Mouse (Mus musculus): ENCODE measurements around the gene Tm4sf5. TPM values are rescaled to one million over a fixed set of nuclear protein-coding genes. Genes with fewer than 3 reads are reported as not detected.
A peak's percentile ranks its signal among the peaks of the same experiment; 100 is the strongest.
"Not testable (repeated sequence)": the region's sequence is repeated elsewhere in the genome, so short reads cannot be mapped to it uniquely, and the experiment has no call there.

The Tm4sf5 gene
- polyA plus RNA-seq (2015; fragmentation: Nextera tagmentation; extraction: Ambion mirVana): 4.9 and 5.4 TPM in 2 replicates

- Histone ChIP-seq H3K36me3 (no peaks in the 10 kb centered on the region), H3K4me1 (replicated peaks) (peaks cover 4% of the 10 kb centered on the region; the same call in 1 of the 2 replicates), H3K9ac (no peak within 1 kb of the TSS), H3K4me2 (no peak within 1 kb of the TSS), H3K4me3 (no peak within 1 kb of the TSS), H3K27ac (no peak within 1 kb of the TSS), H3K9me3 (replicated peaks) (no peaks in the 10 kb centered on the region), H3K27me3 (peaks cover 18% of the 10 kb centered on the region)
- no peak for ATAC-seq (replicated peaks; ENCODE audit: insufficient number of reproducible peaks, insufficient read depth, low FRiP score, low read depth)
- 45% methylated on average over 9 of the region's 9 CpGs for WGBS
These were observed at the start of gene Tm4sf5 for GRCm38 (mm10) chr11:70504970-70505369. Tm4sf5 (plus strand) TSS chr11:70505244.

DNA sequence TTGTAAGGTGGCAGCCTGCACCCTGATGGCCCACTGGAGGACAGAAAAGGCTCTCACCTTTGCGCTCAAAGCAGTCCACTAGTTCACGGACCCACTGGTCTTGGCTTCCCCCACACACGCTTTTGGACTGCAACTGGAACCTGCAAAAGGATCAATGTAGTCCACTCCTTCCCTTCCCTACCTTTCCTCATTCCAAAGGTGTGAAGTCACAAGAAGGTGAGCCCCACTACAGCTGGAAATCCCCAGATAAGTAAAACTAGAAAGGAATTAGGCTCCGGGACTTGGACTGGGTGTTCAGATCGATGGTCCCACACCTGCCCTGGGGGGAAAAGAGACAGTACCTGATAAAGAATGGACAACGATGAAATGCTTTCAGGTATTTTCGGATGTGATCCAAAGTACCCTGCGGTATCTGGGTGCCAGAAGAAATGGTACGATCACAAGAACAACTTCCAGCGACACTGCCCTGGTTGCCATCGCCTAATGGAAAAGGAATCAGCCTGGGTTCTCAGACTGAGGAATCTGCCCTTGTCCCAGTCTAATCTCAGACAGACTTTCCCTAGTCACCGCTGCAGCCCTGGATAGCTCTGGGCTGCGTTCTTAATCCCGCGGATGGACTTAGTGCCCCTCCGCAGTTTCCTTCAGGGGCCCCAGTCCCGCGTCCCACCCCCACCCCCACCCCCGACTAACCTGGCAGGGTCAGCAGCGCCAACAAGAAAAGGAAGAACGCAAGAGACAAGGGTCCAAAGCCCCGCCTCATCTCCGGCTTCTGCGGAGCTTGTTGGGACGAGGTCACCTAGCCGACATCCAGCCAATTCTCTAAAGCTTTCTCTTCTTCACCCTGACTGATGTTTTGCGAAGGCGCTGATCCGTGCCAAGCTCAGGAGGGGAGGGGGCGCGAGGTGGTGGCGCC is 46.1 kb upstream of the Tm4sf5 start, which contains the start of gene Zmynd15:
TSS of gene Zmynd15 (plus strand) at position 746 of the 913 bp plus-strand sequence.
- H3K36me3 ChIP-seq: 0 out of 2 replicates have a peak, but pooled peaks cover 3% of the 10 kb centered on the region
- H3K9ac ChIP-seq: peak within 1 kb of the TSS; percentile 68
- H3K9me3 ChIP-seq (replicated peaks): no peaks in the 10 kb centered on the region
- H3K27ac ChIP-seq: peak within 1 kb of the TSS; percentile 23; the same call in 1 of the 2 replicates
- peak within 1 kb of the TSS; percentile 74 for H3K4me3 ChIP-seq
- ATAC-seq (replicated peaks; ENCODE audit: insufficient number of reproducible peaks, insufficient read depth, low FRiP score, low read depth): no peak
- WGBS: 16% methylated on average over 32 of the region's 32 CpGs
- H3K27me3 ChIP-seq: peaks cover 25% of the 10 kb centered on the region
- H3K4me2 ChIP-seq: peak within 1 kb of the TSS; percentile 97
- H3K4me1 ChIP-seq (replicated peaks): peaks cover 11% of the 10 kb centered on the region

DNA sequence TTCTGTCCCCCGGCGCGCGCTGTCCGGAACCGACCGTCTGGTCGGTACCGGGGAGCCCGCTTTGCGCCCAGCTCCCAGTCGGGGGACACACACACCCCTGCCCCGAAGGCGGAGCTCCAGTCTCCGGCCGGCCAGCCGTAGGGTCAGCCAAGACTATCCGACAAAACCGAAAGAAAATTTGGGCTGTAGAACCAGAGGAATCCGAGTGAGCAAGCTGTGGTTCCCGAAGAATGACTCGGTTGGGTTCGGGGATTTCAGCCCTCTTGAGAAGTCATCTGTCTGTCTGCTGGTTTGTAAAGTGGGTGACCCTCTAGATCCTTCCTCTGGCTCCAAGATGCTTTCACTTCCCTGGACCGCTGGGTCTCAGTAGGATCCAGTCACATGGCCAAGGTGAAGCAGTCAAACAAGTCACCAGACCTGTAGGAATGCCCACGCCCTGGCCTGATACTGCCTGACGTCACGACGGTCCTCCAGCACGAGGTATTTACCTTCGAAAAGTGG is 45.4 kb upstream of the Tm4sf5 start, which contains the start of gene Cxcl16:
TSS of gene Cxcl16 (minus strand) at position 384 of the 501 bp plus-strand sequence.
- Histone ChIP-seq H3K4me3 (peak within 1 kb of the TSS; percentile 74), H3K4me2 (peak within 1 kb of the TSS; percentile 97), H3K27ac (peak within 1 kb of the TSS; percentile 23; the same call in 1 of the 2 replicates), H3K9me3 (replicated peaks) (no peaks in the 10 kb centered on the region), H3K9ac (peak within 1 kb of the TSS; percentile 68), H3K4me1 (replicated peaks) (peaks cover 11% of the 10 kb centered on the region), H3K27me3 (peaks cover 32% of the 10 kb centered on the region), H3K36me3 (0 out of 2 replicates have a peak, but pooled peaks cover 3% of the 10 kb centered on the region)
- no peak for ATAC-seq (replicated peaks; ENCODE audit: insufficient number of reproducible peaks, insufficient read depth, low FRiP score, low read depth)
- 2% methylated on average over 30 of the region's 30 CpGs for WGBS

DNA sequence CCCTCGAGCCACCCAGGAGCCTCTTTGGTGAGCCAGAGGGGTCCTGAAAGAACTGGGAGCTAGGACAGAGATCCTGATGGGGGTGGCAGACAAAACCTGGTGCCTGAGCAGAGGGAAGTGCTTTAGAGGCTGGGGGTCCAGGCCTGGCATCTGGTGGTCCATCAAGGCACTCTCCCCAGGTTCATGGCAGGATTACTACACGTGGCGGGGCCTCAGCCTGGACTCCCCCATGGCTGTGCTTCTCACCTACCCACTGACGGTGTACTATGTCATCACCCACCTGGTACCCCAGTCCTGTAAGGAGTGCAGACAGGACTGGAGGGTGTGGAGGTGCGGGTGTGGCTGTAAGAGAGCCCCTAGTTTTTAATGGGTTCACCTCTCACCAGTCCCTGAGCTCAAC is 41.1 kb upstream of the Tm4sf5 start:
- no peak for ATAC-seq (replicated peaks; ENCODE audit: insufficient number of reproducible peaks, insufficient read depth, low FRiP score, low read depth)
- no peak overlapping the region for H3K4me3 ChIP-seq
- no peak overlapping the region for H3K9ac ChIP-seq
- WGBS: 81% methylated on average over 5 of the region's 5 CpGs
- no peak overlapping the region for H3K27ac ChIP-seq
- no peaks in the 10 kb centered on the region for H3K9me3 ChIP-seq (replicated peaks)
- no peak overlapping the region for H3K4me2 ChIP-seq
- H3K36me3 ChIP-seq: no peaks in the 10 kb centered on the region
- peaks cover 21% of the 10 kb centered on the region for H3K4me1 ChIP-seq (replicated peaks)
- H3K27me3 ChIP-seq: peaks cover 41% of the 10 kb centered on the region

- Histone ChIP-seq H3K4me3 (peak overlapping the region; percentile 48), H3K27ac (no peak overlapping the region), H3K4me1 (replicated peaks) (peaks cover 15% of the 10 kb centered on the region), H3K4me2 (peak overlapping the region; percentile 81), H3K27me3 (peaks cover 41% of the 10 kb centered on the region), H3K9ac (0 out of 2 replicates have a peak overlapping the region, but pooled peaks have one; percentile 7), H3K9me3 (replicated peaks) (no peaks in the 10 kb centered on the region), H3K36me3 (no peaks in the 10 kb centered on the region)
- no peak for ATAC-seq (replicated peaks; ENCODE audit: insufficient number of reproducible peaks, insufficient read depth, low FRiP score, low read depth)
- 27% methylated on average over 16 of the region's 16 CpGs for WGBS
These were observed 39.8 kb upstream of the Tm4sf5 start for GRCm38 (mm10) chr11:70465211-70465610.

DNA sequence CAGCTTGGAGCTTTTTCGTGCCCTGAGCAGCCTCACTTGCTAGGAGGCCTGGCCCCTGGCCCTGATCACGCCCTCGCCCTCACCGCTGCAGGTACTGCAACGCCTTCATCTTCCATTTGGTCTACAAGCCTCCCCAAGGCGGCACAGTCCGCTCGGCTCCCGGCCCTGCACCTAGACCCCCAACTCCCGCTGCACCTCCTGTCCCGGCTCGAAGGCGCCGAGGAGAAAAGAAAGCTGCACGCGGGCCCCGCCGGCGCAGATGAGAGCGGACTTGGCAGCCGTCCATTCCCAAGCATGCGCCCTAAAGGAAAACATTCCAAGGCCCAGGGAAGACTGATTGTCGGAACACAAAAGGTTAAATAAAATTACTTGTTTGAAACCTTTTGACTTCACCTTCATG is 39.2 kb upstream of the Tm4sf5 start:
- peak overlapping the region; percentile 27; the same call in 1 of the 2 replicates for H3K27ac ChIP-seq
- no peak for ATAC-seq (replicated peaks; ENCODE audit: insufficient number of reproducible peaks, insufficient read depth, low FRiP score, low read depth)
- peaks cover 37% of the 10 kb centered on the region for H3K27me3 ChIP-seq
- 2% methylated on average over 23 of the region's 23 CpGs for WGBS
- H3K36me3 ChIP-seq: no peaks in the 10 kb centered on the region
- no peaks in the 10 kb centered on the region for H3K9me3 ChIP-seq (replicated peaks)
- H3K4me2 ChIP-seq: peak overlapping the region; percentile 81
- peaks cover 15% of the 10 kb centered on the region for H3K4me1 ChIP-seq (replicated peaks)
- H3K4me3 ChIP-seq: peak overlapping the region; percentile 48
- H3K9ac ChIP-seq: peak overlapping the region; percentile 48

GRCm38 (mm10) chr11:70467902-70468619 is 37.0 kb upstream of the Tm4sf5 start:
- Histone ChIP-seq H3K4me3 (no peak overlapping the region), H3K4me1 (replicated peaks) (peaks cover 15% of the 10 kb centered on the region), H3K9me3 (replicated peaks) (no peaks in the 10 kb centered on the region), H3K4me2 (no peak overlapping the region), H3K27ac (peak overlapping the region; percentile 76), H3K27me3 (peaks cover 28% of the 10 kb centered on the region), H3K36me3 (no peaks in the 10 kb centered on the region), H3K9ac (no peak overlapping the region)
- 55% methylated on average over 5 of the region's 5 CpGs for WGBS
- peak; percentile 67; the same call in 1 of the 2 replicates for ATAC-seq (replicated peaks; ENCODE audit: insufficient number of reproducible peaks, insufficient read depth, low FRiP score, low read depth)

DNA sequence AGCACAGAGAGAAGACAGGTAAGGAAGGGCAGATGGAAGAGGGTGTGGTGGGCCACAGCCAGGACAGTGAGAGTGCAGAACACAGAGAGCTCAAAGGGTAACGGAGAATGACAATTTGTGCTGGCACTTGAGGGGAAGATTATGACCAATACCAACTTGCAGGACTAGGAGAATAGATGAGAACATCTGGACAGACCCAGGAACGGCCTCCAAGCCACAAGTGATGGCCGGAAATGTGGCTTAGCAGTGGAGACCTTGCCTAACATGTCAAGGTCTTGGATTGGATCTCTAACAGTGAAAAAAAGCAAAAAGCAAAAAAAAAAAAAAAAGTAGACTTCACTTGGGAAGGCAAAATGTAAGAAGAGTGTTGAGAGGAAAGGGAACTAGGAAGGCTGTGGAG is 35.3 kb upstream of the Tm4sf5 start:
- no peak overlapping the region for H3K9ac ChIP-seq
- H3K4me1 ChIP-seq (replicated peaks): peaks cover 18% of the 10 kb centered on the region
- no peak overlapping the region for H3K4me2 ChIP-seq
- no peaks in the 10 kb centered on the region for H3K36me3 ChIP-seq
- no peaks in the 10 kb centered on the region for H3K9me3 ChIP-seq (replicated peaks)
- WGBS: 79% methylated on average over 3 of the region's 3 CpGs
- H3K27ac ChIP-seq: no peak overlapping the region
- ATAC-seq (replicated peaks; ENCODE audit: insufficient number of reproducible peaks, insufficient read depth, low FRiP score, low read depth): no peak
- H3K4me3 ChIP-seq: no peak overlapping the region
- H3K27me3 ChIP-seq: peaks cover 11% of the 10 kb centered on the region

GRCm38 (mm10) chr11:70472716-70473115 is 32.3 kb upstream of the Tm4sf5 start:
- no peak overlapping the region for H3K9ac ChIP-seq
- H3K4me1 ChIP-seq (replicated peaks): 0 out of 2 replicates have a peak, but pooled peaks cover 2% of the 10 kb centered on the region
- no peak for ATAC-seq (replicated peaks; ENCODE audit: insufficient number of reproducible peaks, insufficient read depth, low FRiP score, low read depth)
- H3K27ac ChIP-seq: no peak overlapping the region
- no peaks in the 10 kb centered on the region for H3K9me3 ChIP-seq (replicated peaks)
- H3K4me2 ChIP-seq: no peak overlapping the region
- no peaks in the 10 kb centered on the region for H3K27me3 ChIP-seq
- H3K36me3 ChIP-seq: no peaks in the 10 kb centered on the region
- H3K4me3 ChIP-seq: no peak overlapping the region

DNA sequence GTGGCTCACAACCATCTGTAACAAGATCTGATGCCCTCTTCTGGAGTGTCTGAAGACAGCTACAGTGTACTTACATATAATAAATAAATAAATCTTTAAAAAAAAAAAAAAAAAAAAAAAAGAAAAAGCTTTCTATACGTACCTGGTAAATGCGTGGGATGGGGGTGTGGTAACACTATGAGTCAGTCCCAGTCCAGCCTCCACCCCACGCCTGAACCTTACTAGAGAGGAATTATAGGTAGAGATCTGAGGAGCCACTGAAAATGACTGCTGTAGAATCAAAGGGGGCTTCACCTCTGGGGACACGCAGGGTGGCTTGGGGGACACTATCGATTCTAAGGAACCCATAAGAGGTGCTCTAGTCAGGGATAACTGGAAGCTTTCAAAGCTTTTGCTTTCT is 31.8 kb upstream of the Tm4sf5 start:
- H3K9ac ChIP-seq; H3K4me2 ChIP-seq; H3K9me3 ChIP-seq (replicated peaks); H3K4me3 ChIP-seq; H3K27ac ChIP-seq; H3K27me3 ChIP-seq; ATAC-seq (replicated peaks; ENCODE audit: insufficient number of reproducible peaks, insufficient read depth, low FRiP score, low read depth); H3K4me1 ChIP-seq (replicated peaks); H3K36me3 ChIP-seq: not testable (repeated sequence)
- WGBS: 78% methylated on average over 5 of the region's 5 CpGs
